Mouse (Mus musculus): Measurements from ENCODE around the gene AW011738.

- TF ChIP-seq POLR2A (IDR thresholded peaks at IDR 0.05; ENCODE audit: insufficient read length, low read depth), result no peak
- TF ChIP-seq POLR2AphosphoS2 (IDR thresholded peaks at IDR 0.05; ENCODE audit: insufficient read length, low read depth), result no peak
- no peak for TF ChIP-seq TCF12 (IDR thresholded peaks at IDR 0.05; ENCODE audit: insufficient read depth, poor library complexity, severe bottlenecking)
These were observed 46.5 kb downstream of the AW011738 start for GRCm38 (mm10) chr4:156249567-156249966.

Data from myocyte (in vitro differentiated cells).